Mouse (Mus musculus) layer of hippocampus, adult 8-10 months (tissue): ENCODE data around the gene Malsu1. TPM values are rescaled to one million over a fixed set of nuclear protein-coding genes. Genes with fewer than 3 reads are reported as not detected.

ENCODE experiments used
- DNase-seq, 2 experiments: peaks; one replicate each; pipeline ENCODE4 v3.0.0; 2022; ENCODE audit warnings: low spot score in 2 of 2
- total RNA-seq, 4 experiments: library from RNA; stranded (reverse); gene quantifications; 2 replicates each; pipeline ENCODE4 v1.2.4; 2022

Malsu1 gene
- total RNA-seq, result 10 to 100 TPM; 24.3 to 30.0 (median 27.4) TPM

DNA sequence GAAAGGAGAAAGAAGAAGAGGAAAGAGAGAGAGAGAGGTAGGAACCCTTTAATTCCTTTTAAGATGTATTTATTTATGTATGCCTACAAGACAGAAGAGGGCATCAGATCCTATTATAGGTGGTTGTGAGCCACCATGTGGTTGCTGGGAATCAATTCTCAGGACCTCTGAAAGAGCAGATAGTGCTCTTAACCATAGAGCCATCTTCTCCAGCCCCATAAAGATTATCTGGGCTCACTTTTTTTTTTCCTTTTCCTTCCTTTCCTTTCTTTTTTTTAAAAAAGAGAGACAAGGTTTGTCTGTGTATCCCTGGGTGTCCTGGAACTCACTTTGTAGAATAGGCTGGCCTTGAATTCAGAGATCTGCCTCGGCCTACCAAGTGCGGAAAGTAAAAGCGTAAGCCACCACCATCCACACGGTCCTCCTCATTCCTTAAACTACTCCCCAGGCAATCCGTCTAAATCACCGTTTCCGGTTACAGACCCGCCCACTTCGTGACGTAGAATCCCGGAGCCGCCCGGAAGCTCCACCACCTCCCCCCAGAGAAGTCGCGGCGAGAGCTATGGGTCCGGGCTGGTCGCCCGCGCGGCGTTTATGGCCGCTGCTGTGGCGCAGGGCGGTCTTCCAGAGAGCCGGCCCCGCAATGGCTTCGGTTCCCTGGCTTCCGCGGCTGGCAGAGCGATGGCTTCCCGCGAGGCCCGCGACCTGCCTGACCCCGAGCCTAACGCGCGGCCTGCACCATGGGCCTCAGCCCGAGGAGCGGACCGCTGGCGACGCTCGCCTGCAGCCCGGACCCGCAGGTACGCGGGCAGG lies at the start of gene Malsu1:
Gene Malsu1, plus strand, starts transcription at position 492 of the 813 bp plus-strand sequence.
- DNase-seq, result peak; percentile 93 to 94

DNA sequence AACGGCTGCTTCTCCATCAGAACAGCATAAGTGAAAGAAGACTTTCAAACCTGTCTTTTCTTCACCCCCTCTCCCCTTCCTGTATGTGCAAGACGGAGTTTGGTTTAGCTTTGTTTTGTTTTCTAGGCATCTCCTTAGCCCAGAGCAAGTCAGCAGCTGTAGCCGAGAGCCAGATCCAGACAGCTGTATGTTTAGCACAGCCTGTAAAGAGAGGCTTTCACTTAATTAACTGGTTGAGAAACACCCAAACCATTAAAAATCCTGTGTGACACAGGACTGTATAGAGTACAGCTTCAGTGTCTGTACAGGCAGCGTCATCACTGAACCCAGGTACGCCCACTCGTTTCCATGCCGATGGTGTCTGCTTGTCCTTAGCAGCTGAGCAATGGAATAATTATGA lies 48.3 kb upstream of the Malsu1 start:
- DNase-seq, result no peak

DNA sequence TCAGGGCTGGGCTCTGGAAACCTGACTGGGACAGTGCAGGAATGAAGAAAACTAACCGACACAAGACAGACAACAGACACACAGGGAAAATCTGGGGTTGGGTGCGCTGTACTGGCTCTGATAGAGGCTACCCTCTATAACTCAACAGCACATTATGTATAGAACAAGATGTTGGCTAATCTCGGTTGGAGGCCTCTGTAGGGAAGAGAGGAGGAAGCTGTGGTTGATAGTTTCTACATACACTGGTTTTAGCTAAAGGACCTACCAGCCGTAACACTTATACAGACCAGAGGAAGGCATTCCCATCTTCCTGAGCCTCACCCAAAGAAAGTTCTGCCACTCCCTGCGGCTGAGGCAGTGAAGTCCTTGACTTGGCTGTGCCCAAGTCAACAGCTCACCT lies 47.1 kb upstream of the Malsu1 start:
- no peak for DNase-seq

DNA sequence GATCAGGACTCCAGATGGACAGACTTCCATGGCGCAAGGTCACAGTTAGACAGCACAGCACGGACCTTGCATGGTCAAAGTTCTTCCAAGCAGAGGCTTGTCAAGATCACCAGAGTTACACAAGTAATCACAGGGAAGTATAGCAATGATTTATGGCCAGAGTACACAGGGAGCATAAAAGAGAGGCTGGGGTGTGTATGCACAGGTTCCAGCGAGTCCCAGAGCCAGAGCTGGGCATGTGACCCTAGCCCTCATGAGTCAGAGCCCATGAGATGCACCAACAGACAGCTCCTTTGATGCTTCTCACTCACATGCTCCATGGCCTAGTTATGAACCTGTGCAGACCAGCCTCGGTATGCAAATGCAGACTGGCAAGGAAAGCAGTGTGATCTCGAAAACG lies 45.6 kb upstream of the Malsu1 start:
- no peak for DNase-seq

DNA sequence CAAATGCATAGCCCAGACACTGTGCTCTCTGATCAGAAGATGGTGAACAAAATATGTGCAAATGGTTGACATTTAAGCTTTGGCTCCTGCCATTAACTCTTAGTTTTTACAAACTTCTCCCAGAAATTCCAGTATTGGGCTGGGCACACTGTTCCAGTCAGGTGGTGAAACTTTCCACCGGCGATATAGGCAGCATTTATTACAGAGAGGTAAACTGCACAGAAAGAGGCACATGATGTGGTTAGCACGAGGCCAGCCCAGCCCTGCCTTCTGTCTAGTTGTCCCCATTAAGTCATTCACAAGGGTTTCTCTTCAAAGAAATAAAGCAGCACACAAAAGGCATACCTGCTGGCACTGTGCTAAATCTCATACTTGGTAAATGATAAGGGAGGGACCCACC lies 44.9 kb upstream of the Malsu1 start:
- DNase-seq, result no peak

DNA sequence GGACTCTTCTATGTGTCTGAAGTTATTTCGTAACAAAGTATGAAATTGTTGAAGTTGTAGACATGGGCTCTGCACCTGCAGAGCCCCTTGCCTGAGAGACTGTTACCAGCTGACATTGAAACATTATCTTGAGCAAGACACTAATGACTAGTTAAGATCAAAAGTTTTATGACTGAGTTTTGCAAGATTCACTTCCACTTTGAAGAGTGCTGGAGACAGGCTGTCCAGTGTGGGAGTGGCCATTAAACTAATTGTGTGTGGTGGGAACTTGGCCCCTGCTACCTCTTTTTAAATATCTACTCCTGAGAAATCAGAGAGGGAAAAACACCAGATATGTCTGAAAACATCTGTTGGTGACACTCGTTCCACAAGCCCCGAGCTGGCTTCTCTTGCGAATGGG lies 42.4 kb upstream of the Malsu1 start:
- DNase-seq, result no peak

DNA sequence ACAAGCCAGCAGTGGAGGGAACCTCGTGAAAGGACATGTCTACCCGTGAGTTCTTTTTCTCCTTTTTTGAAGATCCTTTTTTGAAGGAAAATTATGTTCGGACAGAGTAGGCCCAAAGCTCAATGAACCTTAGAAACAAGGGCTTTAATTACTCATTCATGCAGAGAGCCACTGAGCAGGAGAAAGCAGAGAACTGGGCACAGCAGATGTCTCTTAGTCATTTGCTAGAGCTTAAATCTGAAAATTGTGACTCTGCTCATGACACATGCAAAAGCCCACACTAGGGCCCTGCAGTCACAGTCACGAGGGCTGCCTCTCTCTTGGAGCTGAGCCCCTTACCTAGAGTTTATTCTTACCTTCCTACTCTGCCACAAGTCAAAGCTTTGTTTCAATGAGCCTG lies 40.8 kb upstream of the Malsu1 start:
- no peak for DNase-seq

DNA sequence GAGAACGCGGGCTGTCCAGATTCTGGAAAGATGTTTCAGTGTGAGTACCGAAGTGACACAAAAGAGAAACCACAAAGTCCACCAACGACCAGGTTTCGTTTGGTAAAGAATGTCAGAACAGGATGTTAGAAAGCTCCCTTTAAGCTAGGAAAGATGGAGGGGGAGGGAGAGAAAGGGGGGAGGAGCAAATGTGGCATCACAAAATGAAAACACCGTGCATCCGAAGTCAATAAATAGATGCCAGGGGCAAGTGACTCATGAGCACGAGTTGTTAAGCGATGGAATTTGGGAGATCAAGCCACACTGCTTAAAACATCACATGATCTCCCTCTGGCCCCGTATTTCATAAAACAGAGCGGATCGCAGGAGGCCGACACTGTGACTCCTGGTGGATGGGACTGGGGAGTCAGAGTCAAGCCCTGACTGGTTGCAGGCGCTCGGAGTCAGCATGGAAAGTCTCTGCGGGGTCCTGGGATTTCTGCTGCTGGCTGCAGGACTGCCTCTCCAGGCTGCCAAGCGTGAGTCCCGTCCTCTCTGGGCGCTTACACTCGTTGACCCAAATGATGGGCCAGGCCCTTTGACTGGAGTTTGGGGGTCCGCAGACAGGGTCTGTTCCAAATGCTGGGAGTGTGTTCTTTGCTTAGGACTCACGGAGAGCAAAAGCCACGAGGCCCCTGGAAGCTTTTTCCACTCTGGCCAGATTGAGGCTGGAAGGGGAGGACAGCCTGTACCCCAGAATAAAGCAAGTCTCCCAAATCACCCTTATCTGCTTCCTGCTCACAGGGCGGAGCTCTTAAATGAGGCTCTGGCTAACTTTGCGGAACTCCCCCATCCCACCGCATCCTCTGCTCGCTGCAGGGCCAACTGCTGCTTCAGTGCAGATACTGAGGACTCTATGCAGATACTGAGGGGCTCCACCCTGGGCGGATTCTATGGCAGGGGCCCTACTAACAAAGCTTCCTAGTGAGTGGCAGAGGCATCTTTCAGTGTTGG lies 37.0 kb upstream of the Malsu1 start, which contains the start of gene Gpnmb:
Gene Gpnmb, plus strand, starts transcription at position 272 of the 993 bp plus-strand sequence.
- no peak for DNase-seq

DNA sequence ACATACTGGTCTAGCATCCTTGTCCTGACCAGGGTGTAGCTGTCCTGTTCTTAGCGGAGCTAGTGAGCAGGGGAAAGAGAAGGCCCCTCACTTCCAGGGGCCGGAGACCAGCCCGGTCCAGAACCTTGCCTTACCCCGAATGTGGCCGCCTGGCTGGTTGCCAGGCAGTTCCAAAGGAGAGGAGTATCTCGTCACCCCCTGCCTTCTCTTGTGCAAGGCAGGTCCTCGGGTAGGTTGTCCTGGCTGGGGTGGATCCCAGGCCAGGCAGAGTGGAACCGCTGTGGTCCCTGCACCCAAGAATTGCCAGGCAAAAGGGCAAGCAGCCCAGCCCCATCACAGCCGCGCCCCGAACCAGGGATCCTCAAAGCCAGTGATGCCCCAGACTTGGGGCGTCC lies 36.3 kb upstream of the Malsu1 start:
- DNase-seq, result no peak

DNA sequence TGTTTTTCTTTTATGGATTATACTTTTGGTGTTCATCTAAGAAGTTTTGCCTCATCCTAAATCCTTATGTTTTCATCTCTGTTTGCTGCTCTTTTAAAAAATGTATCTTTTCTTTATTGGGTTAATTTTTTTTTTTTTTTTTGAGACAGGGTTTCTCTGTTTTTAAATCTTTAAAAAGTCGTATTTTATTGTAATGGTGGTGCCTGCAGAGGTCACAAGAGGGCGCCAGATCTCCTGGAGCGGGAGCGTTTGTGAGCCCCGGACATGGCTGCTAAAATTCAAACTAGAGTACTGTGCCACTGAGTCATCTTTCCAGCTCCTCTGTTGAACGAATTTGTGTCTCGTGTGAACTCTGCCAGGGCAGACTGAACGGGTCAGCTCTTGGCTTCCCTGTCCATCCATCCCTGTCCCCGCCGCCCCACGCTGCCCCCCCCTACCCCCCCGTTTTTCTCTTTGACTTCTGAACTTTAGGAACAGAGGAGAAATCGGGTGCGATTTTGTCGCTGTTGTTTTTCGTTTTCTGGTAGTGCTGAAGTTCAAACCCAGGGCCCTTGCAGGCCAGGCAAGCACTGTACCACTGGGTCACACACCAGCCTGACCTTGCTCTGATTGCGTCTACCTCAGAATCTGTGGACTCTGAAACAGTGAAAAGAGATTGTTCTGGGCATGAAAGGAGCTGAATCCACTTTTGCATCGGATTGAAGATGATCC lies 34.0 kb upstream of the Malsu1 start:
- DNase-seq, result peak; percentile 20 to 59

DNA sequence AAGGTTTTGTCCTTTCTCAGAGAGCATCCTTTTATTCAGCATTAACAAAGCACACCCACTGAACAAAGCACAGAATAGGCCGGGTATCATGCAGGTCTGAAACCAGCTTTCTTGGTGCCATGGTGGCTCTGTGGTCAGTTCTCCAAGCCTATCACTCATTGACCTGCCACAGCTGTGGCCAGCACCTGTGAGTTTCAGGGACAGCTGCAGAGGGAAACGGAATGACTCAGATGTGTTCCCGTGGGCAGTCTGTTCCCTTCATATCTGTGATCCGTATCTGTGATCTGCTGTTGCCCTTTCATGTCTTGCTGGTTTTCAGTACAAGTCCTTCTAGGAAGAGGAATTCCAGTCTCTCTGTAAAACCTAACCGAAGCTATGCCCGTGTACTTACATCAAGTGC lies 27.1 kb upstream of the Malsu1 start:
- no peak for DNase-seq

DNA sequence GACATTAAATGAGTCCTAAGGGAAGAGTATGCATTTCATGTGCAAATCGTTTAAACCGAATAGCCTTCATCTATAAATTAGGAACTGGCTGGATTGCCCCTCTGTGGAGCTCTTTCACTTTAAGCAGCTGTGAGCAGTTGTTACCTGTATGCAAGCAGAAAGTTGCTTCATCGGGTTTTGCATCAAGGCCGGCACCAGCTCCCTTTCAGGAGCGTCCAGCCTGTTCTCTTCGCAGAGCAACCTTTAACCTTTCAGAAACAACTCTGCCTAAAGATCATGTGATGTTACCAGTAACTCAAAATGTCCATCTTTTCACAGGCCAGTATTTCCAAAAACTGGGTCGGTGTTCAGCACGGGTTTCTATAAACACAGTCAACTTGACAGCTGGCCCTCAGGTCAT lies 26.6 kb upstream of the Malsu1 start:
- DNase-seq, result no peak

DNA sequence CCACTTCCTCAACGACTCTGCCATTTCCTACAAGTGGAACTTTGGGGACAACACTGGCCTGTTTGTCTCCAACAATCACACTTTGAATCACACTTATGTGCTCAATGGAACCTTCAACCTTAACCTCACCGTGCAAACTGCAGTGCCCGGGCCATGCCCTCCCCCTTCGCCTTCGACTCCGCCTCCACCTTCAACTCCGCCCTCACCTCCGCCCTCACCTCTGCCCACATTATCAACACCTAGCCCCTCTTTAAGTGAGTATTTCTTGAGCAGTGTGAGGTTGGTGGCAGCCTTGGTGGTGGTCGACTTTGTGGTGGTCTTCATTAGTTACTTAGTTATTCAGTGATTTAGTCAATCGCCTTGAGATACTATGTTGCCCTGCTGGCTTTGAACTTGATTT lies 25.7 kb upstream of the Malsu1 start:
- DNase-seq, result no peak

DNA sequence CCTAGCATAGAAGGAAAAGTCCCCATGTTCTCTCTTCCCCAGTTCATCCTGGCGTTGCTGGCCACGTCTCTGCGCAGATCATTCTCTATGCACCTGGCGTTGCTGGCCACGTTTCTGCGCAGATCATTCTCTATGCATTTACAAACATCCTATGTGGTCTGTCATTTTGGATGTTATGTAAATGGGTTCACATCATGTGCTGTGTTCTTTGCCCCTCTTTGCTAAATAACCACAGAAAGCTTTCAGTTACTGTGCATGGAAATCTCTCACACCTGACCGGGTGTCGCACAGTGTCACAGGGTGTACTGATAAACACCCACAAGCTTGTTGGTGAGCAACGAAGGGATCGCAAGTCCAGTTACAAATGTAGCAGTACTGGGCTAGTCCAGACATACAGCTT lies 25.2 kb upstream of the Malsu1 start:
- no peak for DNase-seq

DNA sequence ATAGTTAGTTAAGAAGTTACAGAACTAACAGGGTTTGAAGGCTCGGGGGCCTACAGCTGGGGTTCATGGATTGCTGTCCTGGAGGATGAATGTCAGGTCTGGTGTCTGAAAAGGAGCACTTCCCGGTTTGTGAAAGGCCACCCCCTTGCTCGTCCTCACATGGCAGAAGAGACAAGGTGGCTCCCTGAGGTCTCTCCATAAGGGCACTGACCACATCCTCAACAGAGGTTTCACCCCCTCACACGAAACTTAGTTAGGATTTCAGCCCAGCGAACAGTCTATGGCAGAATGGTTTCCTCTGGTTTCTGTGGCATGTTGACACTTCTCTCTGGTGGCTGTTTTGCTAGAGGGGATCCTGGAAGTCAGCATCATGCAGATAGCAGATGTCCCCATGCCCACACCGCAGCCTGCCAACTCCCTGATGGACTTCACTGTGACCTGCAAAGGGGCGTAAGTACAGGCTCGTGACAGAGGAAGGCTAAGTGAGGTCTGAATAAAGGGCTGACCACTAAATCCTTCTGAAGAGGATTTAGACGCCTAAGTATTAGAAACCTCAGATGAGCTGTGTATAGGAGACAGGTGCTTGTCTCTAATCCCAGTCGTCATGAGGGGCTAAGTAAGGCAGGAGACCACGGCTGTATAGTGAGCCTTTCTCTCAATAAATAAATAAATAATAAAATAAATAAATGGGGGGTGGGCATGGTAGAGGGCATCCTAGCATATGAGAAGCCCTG lies 22.8 kb upstream of the Malsu1 start:
- DNase-seq, result no peak

DNA sequence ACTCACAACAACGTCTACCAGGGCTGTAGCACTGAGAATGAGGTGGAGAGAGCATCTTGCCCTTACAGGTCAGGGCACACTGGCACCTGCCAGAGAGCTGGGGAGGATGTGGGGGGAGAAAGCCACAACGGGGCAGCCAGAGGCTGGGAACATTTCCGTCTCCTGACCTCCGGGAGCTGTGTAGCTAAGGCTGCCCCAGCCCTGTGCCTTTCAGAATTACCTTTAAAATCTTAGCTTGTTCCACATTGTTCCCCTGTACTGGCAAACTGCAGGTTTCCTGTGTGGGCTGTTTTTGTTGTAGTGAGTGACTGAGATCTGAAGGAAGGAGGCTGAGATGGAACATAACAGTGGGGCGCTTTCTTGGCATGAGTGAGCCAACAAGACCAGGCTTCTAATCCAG lies 21.4 kb upstream of the Malsu1 start:
- DNase-seq, result no peak

DNA sequence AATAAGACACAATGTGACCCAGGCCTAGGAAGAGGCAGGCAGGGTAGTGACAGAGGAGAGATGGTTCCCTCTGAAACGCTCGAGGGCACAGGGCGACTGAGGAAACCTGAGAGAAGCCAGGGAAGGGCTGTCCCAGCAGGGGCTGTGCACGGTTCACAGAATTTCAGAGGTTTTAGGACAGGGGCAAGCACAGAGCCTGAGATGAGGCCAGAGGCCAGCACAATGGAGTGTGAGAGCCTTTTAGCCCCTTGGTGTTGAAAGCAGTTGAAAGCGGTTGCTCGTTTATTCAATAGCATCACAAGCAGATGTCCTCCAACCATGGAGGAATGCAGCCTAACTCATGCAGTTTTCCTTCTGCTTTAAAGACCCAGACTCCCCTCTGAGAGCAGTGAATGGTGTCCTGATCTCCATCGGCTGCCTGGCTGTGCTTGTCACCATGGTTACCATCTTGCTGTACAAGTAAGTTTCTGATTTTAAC lies 18.3 kb upstream of the Malsu1 start:
- DNase-seq, result no peak

DNA sequence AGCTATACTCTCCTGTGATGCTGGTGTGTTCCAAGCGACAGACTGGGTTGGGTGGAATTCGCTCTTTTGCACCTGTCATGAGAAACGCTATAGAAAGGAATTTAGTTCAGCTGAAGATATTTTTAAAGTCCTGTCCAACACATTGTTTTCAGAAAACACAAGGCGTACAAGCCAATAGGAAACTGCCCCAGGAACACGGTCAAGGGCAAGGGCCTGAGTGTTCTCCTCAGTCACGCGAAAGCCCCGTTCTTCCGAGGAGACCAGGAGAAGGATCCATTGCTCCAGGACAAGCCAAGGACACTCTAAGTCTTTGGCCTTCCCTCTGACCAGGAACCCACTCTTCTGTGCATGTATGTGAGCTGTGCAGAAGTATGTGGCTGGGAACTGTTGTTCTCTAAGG lies 17.6 kb upstream of the Malsu1 start:
- no peak for DNase-seq

DNA sequence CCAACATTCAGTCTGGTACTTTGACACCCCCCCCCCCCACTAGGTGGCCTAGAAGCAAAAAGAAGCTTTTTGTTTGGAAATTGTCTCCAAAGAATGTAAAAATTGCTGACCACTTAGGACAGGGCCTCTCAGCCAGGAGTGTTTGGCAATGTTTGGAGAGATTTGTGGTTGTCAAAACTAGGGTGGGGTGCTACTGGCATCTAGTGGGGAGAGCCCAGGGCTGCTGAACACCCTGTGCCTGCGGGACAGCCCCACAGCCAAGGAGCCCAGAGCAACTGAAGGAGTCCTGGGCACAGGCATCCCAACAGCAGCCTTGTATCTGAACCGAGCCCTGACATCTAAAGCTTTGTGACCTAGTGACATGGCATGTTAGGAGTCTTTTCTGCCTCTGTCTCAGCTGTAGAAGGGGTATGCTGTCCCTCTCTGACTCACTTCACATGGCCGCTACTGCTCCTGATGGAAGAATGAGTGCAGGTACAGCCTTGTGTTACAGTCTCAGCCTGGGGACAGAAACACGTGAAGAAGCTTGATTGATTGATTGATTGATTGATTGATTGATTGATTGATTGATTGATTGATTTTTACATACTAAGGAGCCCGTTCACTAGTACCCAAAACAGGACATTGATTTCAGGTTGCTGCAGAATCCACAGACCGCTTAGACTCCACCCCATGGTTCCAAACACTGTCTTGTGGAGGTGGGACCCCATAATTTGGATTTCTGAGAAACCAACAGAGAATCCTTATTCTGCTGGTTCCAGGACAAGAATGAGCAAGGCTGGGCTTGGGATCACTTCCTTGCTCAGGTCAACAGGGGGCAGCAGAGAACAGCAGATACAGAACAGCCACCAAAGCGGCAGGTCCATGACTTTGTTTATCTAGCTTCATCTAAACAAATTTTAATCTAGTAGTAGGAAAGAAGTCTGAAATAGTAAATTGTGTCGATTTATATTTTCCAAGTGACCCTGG lies 16.3 kb upstream of the Malsu1 start:
- peak in 1 of 2 experiments; percentile 68 for DNase-seq

DNA sequence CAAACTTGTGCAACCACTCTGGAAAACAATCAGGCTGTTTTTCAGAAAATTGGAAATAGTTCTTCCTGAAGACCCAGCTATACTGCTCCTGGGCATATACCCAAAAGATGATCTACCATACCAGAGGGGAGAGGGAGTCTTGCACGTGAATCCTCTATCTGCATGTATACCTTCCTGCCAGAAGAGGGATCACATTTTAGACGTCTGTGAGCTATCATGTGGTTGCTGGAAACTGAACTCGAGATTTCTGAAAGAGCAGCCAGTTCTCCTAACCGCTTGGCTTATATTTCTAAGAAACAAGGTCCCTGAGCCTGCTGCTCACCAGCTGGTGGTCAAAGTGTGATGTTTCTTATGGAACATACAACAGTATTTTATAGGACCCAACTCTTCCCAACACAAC lies 5.2 kb upstream of the Malsu1 start:
- no peak for DNase-seq
